Mouse (Mus musculus) spleen, adult 2 months (tissue): ENCODE data around the gene Il1r1.

ENCODE experiments used
- CTCF ChIP-seq: fragments of 200-500 bp; IDR thresholded peaks from 2 replicates; pipeline ENCODE4 v1.5.1; 2011; ENCODE audit warnings: mild to moderate bottlenecking, inconsistent platforms; ENCODE audit not compliant: insufficient read depth, insufficient read length, insufficient replicate concordance; ENCODE audit errors: extremely low read depth
- POLR2A ChIP-seq: fragments of 200-500 bp; IDR thresholded peaks from 2 replicates; pipeline ENCODE4 v1.6.1; 2011; ENCODE audit warnings: low read depth, low read length, inconsistent platforms

DNA sequence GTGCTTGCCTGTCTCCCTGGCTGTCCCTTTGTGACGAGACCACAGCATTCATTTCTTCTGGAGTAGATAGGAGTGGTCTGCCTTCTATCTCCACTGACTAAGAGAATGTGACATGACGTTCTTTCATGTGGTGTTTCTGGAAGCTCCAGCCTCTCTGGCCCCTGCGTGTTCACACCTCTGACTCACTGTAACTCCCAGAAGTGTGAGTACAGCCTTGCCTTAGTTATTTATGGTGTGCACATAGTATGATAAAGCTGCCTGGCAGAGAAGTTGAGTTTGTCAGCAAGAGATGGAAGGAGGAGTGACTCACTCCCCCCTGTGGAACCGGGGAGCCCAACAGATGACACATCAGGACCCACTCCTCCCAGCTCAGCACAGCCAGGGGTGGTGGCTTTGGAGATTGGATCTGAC lies 133.9 kb downstream of the Il1r1 start:
- TF ChIP-seq CTCF (no peak), POLR2A (no peak)
